Mouse (Mus musculus) liver, embryonic 16.5 days (tissue): Measurements from ENCODE around the gene Pygb. TPM values are rescaled to one million over a fixed set of nuclear protein-coding genes. Genes with fewer than 3 reads are reported as not detected.

Experiments
- ATAC-seq: fragments of 200-750 bp; cut with Nextera tagmentation; 2 replicates; pipeline ENCODE4 v1.8.0; 2017; ENCODE audit warnings: low read depth, mild to moderate bottlenecking, moderate number of reproducible peaks, moderate library complexity
- H3K27ac ChIP-seq: fragments of 300-500 bp; sonication (generic); 2 replicates; pipeline ENCODE4 v1.5.1; 2014; ENCODE audit warnings: mild to moderate bottlenecking, low read length
- H3K27me3 ChIP-seq: fragments of 300-500 bp; sonication (generic); 2 replicates; pipeline ENCODE4 v1.6.1; 2014; ENCODE audit warnings: low read depth, low read length, mixed read lengths; ENCODE audit not compliant: control insufficient read depth, insufficient read depth
- H3K36me3 ChIP-seq: fragments of 300-500 bp; sonication (generic); 2 replicates; pipeline ENCODE4 v1.6.1; 2014; ENCODE audit warnings: mild to moderate bottlenecking; ENCODE audit not compliant: control insufficient read depth, insufficient read depth
- H3K4me1 ChIP-seq: fragments of 300-500 bp; sonication (generic); 2 replicates; pipeline ENCODE4 v1.6.1; 2014; ENCODE audit warnings: low read depth, low read length, mixed read lengths; ENCODE audit not compliant: control insufficient read depth
- H3K4me2 ChIP-seq: fragments of 300-500 bp; sonication (generic); 2 replicates; pipeline ENCODE4 v1.6.1; 2014; ENCODE audit warnings: low read depth, low read length, mixed read lengths
- H3K4me3 ChIP-seq: fragments of 300-500 bp; sonication (generic); 2 replicates; pipeline ENCODE4 v1.5.1; 2014; ENCODE audit warnings: low read depth, mild to moderate bottlenecking, low read length
- H3K9ac ChIP-seq: fragments of 300-500 bp; sonication (generic); 2 replicates; pipeline ENCODE4 v1.6.1; 2014; ENCODE audit warnings: low read depth, low read length
- H3K9me3 ChIP-seq: fragments of 300-500 bp; sonication (generic); replicated peaks from 2 replicates; pipeline ENCODE4 v1.6.1; 2016; ENCODE audit warnings: low read length; ENCODE audit not compliant: control insufficient read depth
- WGBS: fragments of 180-500 bp; shearing (Covaris S2); extraction: QIAGEN DNeasy Blood & Tissue Kit; methylation state at CpG from one replicate; pipeline ENCODE4 v1.1.7; 2014; ENCODE audit not compliant: insufficient replicate concordance; 5-methylcytosine and 5-hydroxymethylcytosine counted together
- polyA plus RNA-seq: library from polyadenylated mRNA; unstranded; fragments of >200 nt; fragmentation: Nextera tagmentation; extraction: Ambion mirVana; gene quantifications from 2 replicates; pipeline ENCODE4 v1.2.1, GENCODE M21; 2015

Gene Pygb
- 29.5 and 31.3 TPM in 2 replicates for polyA plus RNA-seq

- Histone ChIP-seq H3K9me3 (no peaks in the 10 kb centered on the region), H3K4me3 (peak within 1 kb of the TSS; percentile 68), H3K27me3 (no peaks in the 10 kb centered on the region; the same call in 1 of the 2 replicates), H3K27ac (peak within 1 kb of the TSS; percentile 64), H3K4me1 (peaks cover 15% of the 10 kb centered on the region), H3K4me2 (peak within 1 kb of the TSS; percentile 78), H3K36me3 (no peaks in the 10 kb centered on the region), H3K9ac (peak within 1 kb of the TSS; percentile 63)
- ATAC-seq, result peak; percentile 90
- WGBS, result 2% methylated on average over 55 of the region's 58 CpGs
Measured at GRCm38 (mm10) chr2:150786251-150787180, at the start of gene Pygb. Pygb (plus strand) TSS chr2:150786735.

GRCm38 (mm10) chr2:150737881-150738280 lies 48.7 kb upstream of the Pygb start:
- Histone ChIP-seq H3K9me3 (no peaks in the 10 kb centered on the region), H3K27ac (no peak overlapping the region), H3K4me3 (no peak overlapping the region), H3K4me2 (no peak overlapping the region), H3K27me3 (no peaks in the 10 kb centered on the region), H3K9ac (no peak overlapping the region), H3K4me1 (no peaks in the 10 kb centered on the region), H3K36me3 (no peaks in the 10 kb centered on the region)
- no peak for ATAC-seq
- 58% methylated on average over 9 of the region's 9 CpGs for WGBS

- ATAC-seq, result no peak
- Histone ChIP-seq H3K9ac (no peak overlapping the region), H3K4me1 (no peaks in the 10 kb centered on the region), H3K4me3 (no peak overlapping the region), H3K4me2 (no peak overlapping the region), H3K27me3 (no peaks in the 10 kb centered on the region), H3K27ac (no peak overlapping the region), H3K9me3 (no peaks in the 10 kb centered on the region), H3K36me3 (no peaks in the 10 kb centered on the region)
- WGBS, result 53% methylated on average over 10 of the region's 10 CpGs
Measured at GRCm38 (mm10) chr2:150740145-150740841, 46.2 kb upstream of the Pygb start.

GRCm38 (mm10) chr2:150741405-150741804 lies 45.1 kb upstream of the Pygb start:
- no peaks in the 10 kb centered on the region for H3K4me1 ChIP-seq
- no peak overlapping the region for H3K9ac ChIP-seq
- 43% methylated on average over 4 of the region's 4 CpGs for WGBS
- ATAC-seq, result no peak
- H3K27me3 ChIP-seq, result no peaks in the 10 kb centered on the region
- no peak overlapping the region for H3K4me3 ChIP-seq
- H3K27ac ChIP-seq, result no peak overlapping the region
- H3K4me2 ChIP-seq, result no peak overlapping the region
- no peaks in the 10 kb centered on the region for H3K36me3 ChIP-seq
- H3K9me3 ChIP-seq, result no peaks in the 10 kb centered on the region

DNA sequence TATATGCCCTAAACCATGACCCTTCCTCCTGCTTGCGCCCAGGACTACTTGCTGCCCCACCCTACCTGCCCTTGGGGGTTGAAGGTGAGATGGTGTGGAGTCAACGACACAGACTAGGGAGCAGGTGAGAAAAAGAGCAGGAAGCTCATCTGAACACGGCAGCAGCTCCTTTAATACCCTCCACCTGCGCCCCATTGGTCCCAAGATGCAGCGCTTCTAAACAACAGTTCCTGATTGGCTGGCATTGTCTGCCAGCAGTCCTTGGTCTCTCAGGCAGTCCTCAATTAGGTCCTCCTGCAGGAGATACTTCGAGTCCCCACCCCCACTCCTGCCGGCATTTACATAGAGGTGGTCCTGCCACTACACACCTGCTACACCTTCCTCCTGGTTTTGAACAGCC lies 41.5 kb upstream of the Pygb start:
- no peak overlapping the region for H3K27ac ChIP-seq
- WGBS, result 52% methylated on average over 7 of the region's 7 CpGs
- H3K9ac ChIP-seq, result no peak overlapping the region
- no peak overlapping the region for H3K4me3 ChIP-seq
- H3K27me3 ChIP-seq, result no peaks in the 10 kb centered on the region
- H3K36me3 ChIP-seq, result no peaks in the 10 kb centered on the region
- no peak for ATAC-seq
- H3K9me3 ChIP-seq, result no peaks in the 10 kb centered on the region
- no peak overlapping the region for H3K4me2 ChIP-seq
- H3K4me1 ChIP-seq, result peaks cover 13% of the 10 kb centered on the region

GRCm38 (mm10) chr2:150748854-150749253 lies 37.7 kb upstream of the Pygb start, which contains the start of gene Entpd6:
Entpd6 (plus strand) TSS chr2:150749042.
- H3K9me3 ChIP-seq, result no peaks in the 10 kb centered on the region
- peak within 1 kb of the TSS; percentile 69 for H3K4me3 ChIP-seq
- H3K4me2 ChIP-seq, result peak within 1 kb of the TSS; percentile 92
- peak; percentile 97 for ATAC-seq
- 1% methylated on average over 30 of the region's 30 CpGs for WGBS
- peaks cover 14% of the 10 kb centered on the region for H3K4me1 ChIP-seq
- H3K36me3 ChIP-seq, result no peaks in the 10 kb centered on the region
- H3K27ac ChIP-seq, result peak within 1 kb of the TSS; percentile 73; the same call in 1 of the 2 replicates
- H3K27me3 ChIP-seq, result no peaks in the 10 kb centered on the region
- H3K9ac ChIP-seq, result peak within 1 kb of the TSS; percentile 72

DNA sequence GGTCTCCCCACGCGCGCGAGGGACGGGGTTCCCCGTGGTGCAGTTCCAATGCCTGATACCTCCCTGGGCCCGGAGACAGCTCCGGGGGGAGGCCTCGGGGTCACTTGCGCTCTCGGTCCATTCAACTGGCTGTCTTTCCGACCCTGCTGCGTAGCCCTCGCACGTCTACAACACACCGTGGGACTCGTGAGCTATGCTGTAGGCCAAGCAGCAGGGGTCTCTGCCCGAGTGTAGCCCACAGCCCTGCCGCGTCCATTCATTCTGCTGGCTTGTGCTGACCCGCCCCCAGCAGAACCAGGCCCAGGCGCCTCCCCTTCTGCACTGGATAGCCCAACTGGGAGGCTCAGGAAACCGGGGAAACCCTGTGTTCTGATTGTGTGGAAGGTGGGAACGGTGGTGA lies 37.3 kb upstream of the Pygb start:
- peak overlapping the region; percentile 92 for H3K4me2 ChIP-seq
- peak overlapping the region; percentile 73; the same call in 1 of the 2 replicates for H3K27ac ChIP-seq
- H3K9ac ChIP-seq, result peak overlapping the region; percentile 72
- no peaks in the 10 kb centered on the region for H3K9me3 ChIP-seq
- no peaks in the 10 kb centered on the region for H3K36me3 ChIP-seq
- ATAC-seq, result peak; percentile 42
- H3K4me1 ChIP-seq, result peaks cover 14% of the 10 kb centered on the region
- no peaks in the 10 kb centered on the region for H3K27me3 ChIP-seq
- peak overlapping the region; percentile 69 for H3K4me3 ChIP-seq
- under 1% methylated on average over 24 of the region's 24 CpGs for WGBS

DNA sequence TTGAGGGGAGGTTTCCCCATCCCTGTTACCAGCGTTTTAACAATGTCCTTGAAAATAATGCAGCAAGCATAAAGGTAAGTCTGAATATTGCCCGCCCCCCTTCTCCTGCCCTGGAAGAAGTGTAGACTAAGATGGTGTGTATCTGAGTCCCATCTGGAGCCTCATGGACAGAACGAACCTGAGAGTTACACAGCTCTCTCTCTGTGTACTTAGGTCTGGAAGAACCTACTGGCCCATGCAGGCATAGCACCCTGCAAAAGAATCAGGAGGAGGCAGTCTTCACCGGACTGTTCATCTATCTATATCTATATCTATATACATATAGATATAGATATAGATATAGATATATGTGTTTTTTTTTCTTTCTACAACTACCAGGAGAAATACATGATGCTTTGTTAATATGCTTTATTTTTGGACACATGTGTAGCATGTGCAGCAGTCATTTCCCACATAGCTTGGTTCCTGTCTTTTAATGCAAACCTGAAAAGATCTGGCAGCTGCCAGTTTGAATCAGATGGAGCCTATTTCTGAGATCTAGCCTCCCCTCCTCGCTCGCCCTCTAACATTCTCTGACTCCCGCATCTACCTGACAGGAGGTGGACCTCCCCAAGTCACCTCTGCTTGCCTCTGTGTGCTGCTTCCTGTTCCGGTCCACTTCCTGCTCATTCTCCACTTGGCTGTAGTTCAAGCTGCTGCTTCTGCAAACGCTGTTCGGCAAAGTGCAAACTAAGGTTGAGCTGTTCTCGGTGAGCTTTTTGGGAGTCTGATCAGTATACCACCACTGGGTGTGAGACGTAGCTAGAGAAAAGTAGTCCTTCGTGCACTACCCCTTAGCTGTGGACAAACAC lies 36.2 kb upstream of the Pygb start:
- Histone ChIP-seq H3K9me3 (no peaks in the 10 kb centered on the region), H3K4me1 (peaks cover 14% of the 10 kb centered on the region), H3K9ac (no peak overlapping the region), H3K27me3 (no peaks in the 10 kb centered on the region), H3K36me3 (no peaks in the 10 kb centered on the region), H3K4me2 (0 out of 2 replicates have a peak overlapping the region, but pooled peaks have one; percentile 9), H3K27ac (no peak overlapping the region), H3K4me3 (no peak overlapping the region)
- ATAC-seq, result no peak
- WGBS, result 42% methylated on average over 13 of the region's 13 CpGs
